Mouse (Mus musculus): Measurements from ENCODE around the gene Tex45. TPM values are rescaled to one million over a fixed set of nuclear protein-coding genes. Genes with fewer than 3 reads are reported as not detected.
A peak's percentile ranks its signal among the peaks of the same experiment; 100 is the strongest.

Tex45 gene
- polyA plus RNA-seq, 1 experiment = 0.08 TPM

GRCm38 (mm10) chr8:3436492-3436891 is 34.2 kb upstream of the Tex45 start:
- TF ChIP-seq POLR2A (IDR thresholded peaks at IDR 0.05; ENCODE audit: low read depth, low read length) (no peak), CTCF (IDR thresholded peaks at IDR 0.05; ENCODE audit: extremely low read depth, insufficient read length, insufficient replicate concordance, low read depth, low read length) (no peak)
- Histone ChIP-seq H3K27me3 (ENCODE audit: control insufficient read depth, insufficient read depth, low read length) (no peaks in the 10 kb centered on the region), H3K27ac (ENCODE audit: insufficient read depth, low read depth, low read length) (no peak overlapping the region), H3K36me3 (ENCODE audit: control insufficient read depth, insufficient read depth, low read length) (peaks cover 73% of the 10 kb centered on the region), H3K4me1 (ENCODE audit: control insufficient read depth, insufficient read depth, insufficient read length, low read length) (no peaks in the 10 kb centered on the region), H3K4me3 (ENCODE audit: low read depth, low read length) (no peak overlapping the region)
- WGBS = 87% methylated on average over 6 of the region's 6 CpGs

- no peaks in the 10 kb centered on the region for H3K4me1 ChIP-seq (ENCODE audit: control insufficient read depth, insufficient read depth, insufficient read length, low read length)
- H3K36me3 ChIP-seq (ENCODE audit: control insufficient read depth, insufficient read depth, low read length) = peaks cover 63% of the 10 kb centered on the region
- H3K4me3 ChIP-seq (ENCODE audit: low read depth, low read length) = no peak overlapping the region
- WGBS = 84% methylated on average over 12 of the region's 12 CpGs
- no peaks in the 10 kb centered on the region for H3K27me3 ChIP-seq (ENCODE audit: control insufficient read depth, insufficient read depth, low read length)
- TF ChIP-seq CTCF (IDR thresholded peaks at IDR 0.05; ENCODE audit: extremely low read depth, insufficient read length, insufficient replicate concordance, low read depth, low read length) (peak; percentile 57; the same call in 1 of the 2 replicates), POLR2A (IDR thresholded peaks at IDR 0.05; ENCODE audit: low read depth, low read length) (no peak)
- H3K27ac ChIP-seq (ENCODE audit: insufficient read depth, low read depth, low read length) = no peak overlapping the region
Observed at GRCm38 (mm10) chr8:3439510-3439909, 31.2 kb upstream of the Tex45 start.

- 83% methylated on average over 2 of the region's 2 CpGs for WGBS
- Histone ChIP-seq H3K36me3 (ENCODE audit: control insufficient read depth, insufficient read depth, low read length) (peaks cover 57% of the 10 kb centered on the region), H3K27me3 (ENCODE audit: control insufficient read depth, insufficient read depth, low read length) (no peaks in the 10 kb centered on the region), H3K4me1 (ENCODE audit: control insufficient read depth, insufficient read depth, insufficient read length, low read length) (no peaks in the 10 kb centered on the region), H3K27ac (ENCODE audit: insufficient read depth, low read depth, low read length) (no peak overlapping the region), H3K4me3 (ENCODE audit: low read depth, low read length) (no peak overlapping the region)
- no peak for TF ChIP-seq POLR2A (IDR thresholded peaks at IDR 0.05; ENCODE audit: low read depth, low read length)
- TF ChIP-seq CTCF (IDR thresholded peaks at IDR 0.05; ENCODE audit: extremely low read depth, insufficient read length, insufficient replicate concordance, low read depth, low read length) = no peak
Observed at GRCm38 (mm10) chr8:3449226-3449625, 21.4 kb upstream of the Tex45 start.

- H3K36me3 ChIP-seq (ENCODE audit: control insufficient read depth, insufficient read depth, low read length) = peaks cover 66% of the 10 kb centered on the region
- TF ChIP-seq CTCF (IDR thresholded peaks at IDR 0.05; ENCODE audit: extremely low read depth, insufficient read length, insufficient replicate concordance, low read depth, low read length) (peak; percentile 92), POLR2A (IDR thresholded peaks at IDR 0.05; ENCODE audit: low read depth, low read length) (no peak)
- WGBS = 29% methylated on average over 5 of the region's 5 CpGs
- H3K27me3 ChIP-seq (ENCODE audit: control insufficient read depth, insufficient read depth, low read length) = no peaks in the 10 kb centered on the region
- H3K4me3 ChIP-seq (ENCODE audit: low read depth, low read length) = no peak overlapping the region
- H3K27ac ChIP-seq (ENCODE audit: insufficient read depth, low read depth, low read length) = no peak overlapping the region
- H3K4me1 ChIP-seq (ENCODE audit: control insufficient read depth, insufficient read depth, insufficient read length, low read length) = no peaks in the 10 kb centered on the region
Observed at GRCm38 (mm10) chr8:3450670-3451069, 20.0 kb upstream of the Tex45 start.

- TF ChIP-seq CTCF (IDR thresholded peaks at IDR 0.05; ENCODE audit: extremely low read depth, insufficient read length, insufficient replicate concordance, low read depth, low read length) (no peak), POLR2A (IDR thresholded peaks at IDR 0.05; ENCODE audit: low read depth, low read length) (no peak)
- WGBS = 98% methylated on average over 25 of the region's 25 CpGs
- H3K4me3 ChIP-seq (ENCODE audit: low read depth, low read length) = no peak overlapping the region
Observed at GRCm38 (mm10) chr8:3451992-3452391, 18.7 kb upstream of the Tex45 start.

GRCm38 (mm10) chr8:3463248-3463647 is 7.4 kb upstream of the Tex45 start:
- Histone ChIP-seq H3K4me3 (ENCODE audit: low read depth, low read length) (no peak overlapping the region), H3K4me1 (ENCODE audit: control insufficient read depth, insufficient read depth, insufficient read length, low read length) (peaks cover 4% of the 10 kb centered on the region; the same call in 1 of the 2 replicates), H3K27me3 (ENCODE audit: control insufficient read depth, insufficient read depth, low read length) (no peaks in the 10 kb centered on the region), H3K27ac (ENCODE audit: insufficient read depth, low read depth, low read length) (no peak overlapping the region), H3K36me3 (ENCODE audit: control insufficient read depth, insufficient read depth, low read length) (peaks cover 4% of the 10 kb centered on the region; the same call in 1 of the 2 replicates)
- 93% methylated on average over 2 of the region's 2 CpGs for WGBS
- TF ChIP-seq POLR2A (IDR thresholded peaks at IDR 0.05; ENCODE audit: low read depth, low read length) (no peak), CTCF (IDR thresholded peaks at IDR 0.05; ENCODE audit: extremely low read depth, insufficient read length, insufficient replicate concordance, low read depth, low read length) (no peak)

More at GRCm38 (mm10) chr8:3451992-3452391, 18.7 kb upstream of the Tex45 start:
- H3K27me3 ChIP-seq (ENCODE audit: control insufficient read depth, insufficient read depth, low read length) = no peaks in the 10 kb centered on the region
- H3K4me1 ChIP-seq (ENCODE audit: control insufficient read depth, insufficient read depth, insufficient read length, low read length) = no peaks in the 10 kb centered on the region
- peaks cover 71% of the 10 kb centered on the region for H3K36me3 ChIP-seq (ENCODE audit: control insufficient read depth, insufficient read depth, low read length)
- H3K27ac ChIP-seq (ENCODE audit: insufficient read depth, low read depth, low read length) = no peak overlapping the region

- H3K27ac ChIP-seq (ENCODE audit: insufficient read depth, low read depth, low read length) = no peak overlapping the region
- WGBS = 52% methylated on average over 5 of the region's 5 CpGs
- H3K4me1 ChIP-seq (ENCODE audit: control insufficient read depth, insufficient read depth, insufficient read length, low read length) = peaks cover 6% of the 10 kb centered on the region; the same call in 1 of the 2 replicates
- no peak overlapping the region for H3K4me3 ChIP-seq (ENCODE audit: low read depth, low read length)
- peak; percentile 48; the same call in 1 of the 2 replicates for TF ChIP-seq CTCF (IDR thresholded peaks at IDR 0.05; ENCODE audit: extremely low read depth, insufficient read length, insufficient replicate concordance, low read depth, low read length)
- TF ChIP-seq POLR2A (IDR thresholded peaks at IDR 0.05; ENCODE audit: low read depth, low read length) = no peak
- no peaks in the 10 kb centered on the region for H3K27me3 ChIP-seq (ENCODE audit: control insufficient read depth, insufficient read depth, low read length)
- H3K36me3 ChIP-seq (ENCODE audit: control insufficient read depth, insufficient read depth, low read length) = peaks cover 2% of the 10 kb centered on the region; the same call in 1 of the 2 replicates
Observed at GRCm38 (mm10) chr8:3464309-3464708, 6.4 kb upstream of the Tex45 start.
